Mouse (Mus musculus): Measurements from ENCODE around the gene Fam129a. TPM values are rescaled to one million over a fixed set of nuclear protein-coding genes. Genes with fewer than 3 reads are reported as not detected.
A peak's percentile ranks its signal among the peaks of the same experiment; 100 is the strongest.

Fam129a gene
- polyA plus RNA-seq, 1 experiment from 2014 or later = 10.5 TPM

- no peak overlapping the region for H3K27ac ChIP-seq
- peaks cover 15% of the 10 kb centered on the region for H3K4me1 ChIP-seq
- WGBS = 90% methylated on average over 7 of the region's 7 CpGs
- no peak overlapping the region for H3K9ac ChIP-seq
- no peak overlapping the region for H3K4me2 ChIP-seq
- H3K4me3 ChIP-seq (replicated peaks) = no peak overlapping the region
- H3K9me3 ChIP-seq (replicated peaks) = no peaks in the 10 kb centered on the region
- no peaks in the 10 kb centered on the region for H3K36me3 ChIP-seq
- no peak for ATAC-seq (replicated peaks; ENCODE audit: low FRiP score)
- H3K27me3 ChIP-seq = no peaks in the 10 kb centered on the region
Observed at GRCm38 (mm10) chr1:151616555-151617205, 45.7 kb downstream of the Fam129a start.

- WGBS = 69% methylated on average over 3 of the region's 3 CpGs
- no peak overlapping the region for H3K27ac ChIP-seq
- ATAC-seq (replicated peaks; ENCODE audit: low FRiP score) = no peak
- peaks cover 15% of the 10 kb centered on the region for H3K4me1 ChIP-seq
- no peak overlapping the region for H3K4me2 ChIP-seq
- H3K9ac ChIP-seq = no peak overlapping the region
- H3K4me3 ChIP-seq (replicated peaks) = no peak overlapping the region
- H3K27me3 ChIP-seq = no peaks in the 10 kb centered on the region
- no peaks in the 10 kb centered on the region for H3K36me3 ChIP-seq
- no peaks in the 10 kb centered on the region for H3K9me3 ChIP-seq (replicated peaks)
Observed at GRCm38 (mm10) chr1:151618251-151618650, 47.3 kb downstream of the Fam129a start.

GRCm38 (mm10) chr1:151619281-151619711, 48.3 kb downstream of the Fam129a start:
- Histone ChIP-seq H3K4me3 (replicated peaks) (no peak overlapping the region), H3K9ac (no peak overlapping the region), H3K4me2 (no peak overlapping the region), H3K4me1 (peaks cover 15% of the 10 kb centered on the region), H3K36me3 (no peaks in the 10 kb centered on the region), H3K9me3 (replicated peaks) (no peaks in the 10 kb centered on the region), H3K27ac (no peak overlapping the region), H3K27me3 (no peaks in the 10 kb centered on the region)
- peak; percentile 58; the same call in 1 of the 2 replicates for ATAC-seq (replicated peaks; ENCODE audit: low FRiP score)
- 52% methylated on average over 8 of the region's 8 CpGs for WGBS

- no peak for ATAC-seq (replicated peaks; ENCODE audit: low FRiP score)
- Histone ChIP-seq H3K4me1 (peaks cover 15% of the 10 kb centered on the region), H3K27ac (no peak overlapping the region), H3K4me3 (replicated peaks) (no peak overlapping the region), H3K27me3 (no peaks in the 10 kb centered on the region), H3K4me2 (no peak overlapping the region), H3K9me3 (replicated peaks) (no peaks in the 10 kb centered on the region), H3K9ac (no peak overlapping the region), H3K36me3 (no peaks in the 10 kb centered on the region)
Observed at GRCm38 (mm10) chr1:151620730-151621129, 49.7 kb downstream of the Fam129a start.

GRCm38 (mm10) chr1:151624442-151625226, 53.6 kb downstream of the Fam129a start:
- Histone ChIP-seq H3K4me1 (peaks cover 14% of the 10 kb centered on the region), H3K27me3 (no peaks in the 10 kb centered on the region), H3K4me3 (replicated peaks) (no peak overlapping the region), H3K4me2 (no peak overlapping the region), H3K27ac (no peak overlapping the region), H3K9me3 (replicated peaks) (no peaks in the 10 kb centered on the region), H3K36me3 (no peaks in the 10 kb centered on the region), H3K9ac (no peak overlapping the region)
- ATAC-seq (replicated peaks; ENCODE audit: low FRiP score) = no peak
- WGBS = 74% methylated on average over 3 of the region's 3 CpGs

- peaks cover 14% of the 10 kb centered on the region; the same call in 1 of the 2 replicates for H3K4me1 ChIP-seq
- H3K4me2 ChIP-seq = no peak overlapping the region
Observed at GRCm38 (mm10) chr1:151625260-151625659, 54.3 kb downstream of the Fam129a start.

GRCm38 (mm10) chr1:151625690-151626089, 54.7 kb downstream of the Fam129a start:
- H3K27ac ChIP-seq = no peak overlapping the region
- H3K27me3 ChIP-seq = no peaks in the 10 kb centered on the region
- WGBS = 80% methylated on average over 2 of the region's 2 CpGs
- H3K9ac ChIP-seq = no peak overlapping the region
- peaks cover 13% of the 10 kb centered on the region; the same call in 1 of the 2 replicates for H3K4me1 ChIP-seq
- H3K4me3 ChIP-seq (replicated peaks) = no peak overlapping the region
- ATAC-seq (replicated peaks; ENCODE audit: low FRiP score) = no peak
- H3K4me2 ChIP-seq = no peak overlapping the region
- H3K36me3 ChIP-seq = no peaks in the 10 kb centered on the region
- no peaks in the 10 kb centered on the region for H3K9me3 ChIP-seq (replicated peaks)

More at GRCm38 (mm10) chr1:151625260-151625659, 54.3 kb downstream of the Fam129a start:
- Histone ChIP-seq H3K9me3 (replicated peaks) (no peaks in the 10 kb centered on the region), H3K27ac (no peak overlapping the region), H3K36me3 (no peaks in the 10 kb centered on the region), H3K9ac (no peak overlapping the region), H3K4me3 (replicated peaks) (no peak overlapping the region), H3K27me3 (no peaks in the 10 kb centered on the region)
- no peak for ATAC-seq (replicated peaks; ENCODE audit: low FRiP score)
- 93% methylated on average over 4 of the region's 4 CpGs for WGBS

GRCm38 (mm10) chr1:151626631-151627030, 55.6 kb downstream of the Fam129a start:
- H3K9me3 ChIP-seq (replicated peaks) = no peaks in the 10 kb centered on the region
- no peaks in the 10 kb centered on the region for H3K36me3 ChIP-seq
- peaks cover 9% of the 10 kb centered on the region; the same call in 1 of the 2 replicates for H3K4me1 ChIP-seq
- no peak overlapping the region for H3K27ac ChIP-seq
- H3K27me3 ChIP-seq = no peaks in the 10 kb centered on the region
- WGBS = 74% methylated on average over 4 of the region's 4 CpGs
- no peak overlapping the region for H3K4me2 ChIP-seq
- ATAC-seq (replicated peaks; ENCODE audit: low FRiP score) = no peak
- H3K4me3 ChIP-seq (replicated peaks) = no peak overlapping the region
- H3K9ac ChIP-seq = no peak overlapping the region

- Histone ChIP-seq H3K4me1 (peaks cover 12% of the 10 kb centered on the region; the same call in 1 of the 2 replicates), H3K9ac (no peak overlapping the region), H3K27ac (no peak overlapping the region), H3K27me3 (no peaks in the 10 kb centered on the region), H3K4me3 (replicated peaks) (no peak overlapping the region), H3K4me2 (no peak overlapping the region), H3K9me3 (replicated peaks) (no peaks in the 10 kb centered on the region), H3K36me3 (no peaks in the 10 kb centered on the region)
- 0 out of 2 replicates have a peak, but pooled peaks have one; percentile 53 for ATAC-seq (replicated peaks; ENCODE audit: low FRiP score)
- WGBS = 15% methylated on average over 3 of the region's 3 CpGs
Observed at GRCm38 (mm10) chr1:151627141-151627540, 56.2 kb downstream of the Fam129a start.

GRCm38 (mm10) chr1:151629591-151630250, 58.7 kb downstream of the Fam129a start:
- Histone ChIP-seq H3K4me1 (peaks cover 12% of the 10 kb centered on the region; the same call in 1 of the 2 replicates), H3K4me2 (no peak overlapping the region), H3K27me3 (no peaks in the 10 kb centered on the region), H3K9ac (no peak overlapping the region), H3K9me3 (replicated peaks) (no peaks in the 10 kb centered on the region), H3K36me3 (no peaks in the 10 kb centered on the region), H3K4me3 (replicated peaks) (no peak overlapping the region), H3K27ac (no peak overlapping the region)
- ATAC-seq (replicated peaks; ENCODE audit: low FRiP score) = no peak
- WGBS = 26% methylated on average over 7 of the region's 7 CpGs

- 79% methylated on average over 2 of the region's 2 CpGs for WGBS
- H3K9me3 ChIP-seq (replicated peaks) = no peaks in the 10 kb centered on the region
Observed at GRCm38 (mm10) chr1:151630251-151630628, 59.3 kb downstream of the Fam129a start.

GRCm38 (mm10) chr1:151631061-151631460, 60.1 kb downstream of the Fam129a start:
- Histone ChIP-seq H3K4me3 (replicated peaks) (no peak overlapping the region), H3K9me3 (replicated peaks) (no peaks in the 10 kb centered on the region), H3K4me2 (no peak overlapping the region), H3K4me1 (peaks cover 12% of the 10 kb centered on the region; the same call in 1 of the 2 replicates), H3K36me3 (no peaks in the 10 kb centered on the region), H3K27me3 (no peaks in the 10 kb centered on the region), H3K9ac (no peak overlapping the region), H3K27ac (no peak overlapping the region)
- no peak for ATAC-seq (replicated peaks; ENCODE audit: low FRiP score)
- WGBS = 33% methylated on average over 2 of the region's 2 CpGs

More at GRCm38 (mm10) chr1:151630251-151630628, 59.3 kb downstream of the Fam129a start:
- Histone ChIP-seq H3K27ac (no peak overlapping the region), H3K4me3 (replicated peaks) (no peak overlapping the region), H3K36me3 (no peaks in the 10 kb centered on the region), H3K27me3 (no peaks in the 10 kb centered on the region), H3K4me1 (peaks cover 12% of the 10 kb centered on the region; the same call in 1 of the 2 replicates), H3K4me2 (no peak overlapping the region), H3K9ac (no peak overlapping the region)
- ATAC-seq (replicated peaks; ENCODE audit: low FRiP score) = no peak
